Mouse (Mus musculus): ENCODE results near the gene G6pc3.

G6pc3 gene

DNA sequence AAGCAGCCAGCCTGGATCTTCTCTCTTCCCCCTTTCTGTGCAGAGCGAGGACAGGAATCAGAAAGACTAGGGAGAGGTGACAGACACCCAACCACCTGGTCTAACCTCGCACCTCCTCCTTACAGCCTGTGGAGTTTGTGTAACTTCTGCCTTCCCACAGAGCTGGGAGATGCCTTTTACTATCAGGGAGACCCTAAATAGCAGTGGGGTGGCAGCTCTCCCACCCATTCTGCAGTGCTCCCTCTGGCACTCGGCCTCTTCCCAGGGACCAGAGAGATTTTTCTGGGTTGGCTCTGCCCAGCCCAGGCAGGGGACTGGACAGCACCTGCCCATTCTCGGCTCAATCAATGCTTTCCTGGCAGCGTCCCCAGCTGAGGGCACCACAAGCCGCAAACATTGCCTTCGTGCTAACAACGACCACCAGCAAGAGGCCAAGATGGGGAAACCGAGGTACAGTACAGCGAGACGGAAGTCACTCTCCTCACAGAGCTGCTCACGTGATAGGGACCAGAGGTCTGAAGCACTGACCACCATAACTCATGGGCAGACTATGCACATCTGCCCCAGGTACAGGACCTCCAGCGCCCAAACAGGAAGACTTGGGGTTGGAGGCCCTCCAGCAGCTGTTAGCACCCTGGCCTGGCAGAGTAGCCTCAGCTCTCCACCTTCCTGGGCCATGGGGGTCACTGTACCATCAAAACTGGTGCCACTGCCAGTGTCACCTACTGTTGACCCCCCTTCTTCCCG is 30.0 kb downstream of the G6pc3 start:
- DNase-seq, result no peak

GRCm38 (mm10) chr11:102219994-102220346 is 30.6 kb downstream of the G6pc3 start:
- DNase-seq, result peak; percentile 22 to 32

- DNase-seq, result no peak
These were observed 31.0 kb downstream of the G6pc3 start for GRCm38 (mm10) chr11:102220451-102220850.

DNA sequence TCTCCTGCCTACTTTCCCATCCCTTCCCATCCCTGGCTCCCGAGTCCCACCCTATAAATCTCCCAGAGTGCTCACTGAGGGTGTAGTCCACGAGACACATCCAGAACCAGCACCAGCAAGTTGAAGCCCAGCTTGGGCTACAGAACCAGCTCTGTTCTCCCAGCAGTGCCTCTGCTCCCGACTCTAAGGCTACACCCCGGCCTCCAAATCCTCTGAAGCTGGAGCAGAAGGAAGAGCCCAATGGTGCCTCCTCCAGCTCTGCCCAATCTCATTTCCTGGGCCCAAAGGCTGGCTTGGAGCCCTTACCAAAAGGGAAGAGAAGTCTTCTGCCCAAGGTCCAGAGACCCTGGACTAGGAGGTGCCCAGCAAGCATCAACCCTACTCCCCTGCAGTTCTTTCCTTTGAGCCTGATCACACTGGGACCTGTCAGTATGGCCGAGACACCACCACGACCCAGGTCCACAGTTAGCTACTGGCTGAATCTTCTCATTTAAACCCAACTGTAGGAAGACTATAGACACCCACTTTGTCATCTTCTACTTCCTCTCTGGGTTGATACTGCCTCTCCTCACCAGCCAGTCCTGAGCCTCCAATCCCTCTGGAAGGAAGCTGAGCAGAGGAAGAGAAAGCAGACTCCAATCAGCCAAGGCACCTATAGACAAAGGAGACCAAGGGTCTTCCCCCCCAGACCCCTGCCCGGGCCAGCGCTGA is 32.0 kb downstream of the G6pc3 start:
- no peak for DNase-seq

GRCm38 (mm10) chr11:102221954-102222351 is 32.5 kb downstream of the G6pc3 start:
- DNase-seq, result no peak

DNA sequence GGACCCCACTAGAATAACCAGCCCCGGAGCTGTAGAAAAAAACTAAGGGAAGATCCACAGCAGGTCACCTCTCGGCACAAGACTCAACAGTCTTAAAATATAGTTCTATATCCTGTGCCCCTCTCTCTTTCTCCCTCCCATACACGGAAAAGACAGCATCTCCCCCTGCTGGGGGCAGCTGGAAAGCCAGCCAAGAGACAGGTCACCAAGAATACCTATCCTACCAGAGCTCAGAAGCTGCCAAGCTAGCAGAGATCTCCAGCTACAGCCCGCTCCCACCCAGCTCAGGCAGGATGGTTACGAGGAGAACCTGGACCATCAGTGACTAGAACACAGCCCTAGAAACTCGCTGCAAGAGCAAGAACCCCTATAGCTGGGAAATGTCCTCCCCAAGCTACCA is 33.7 kb downstream of the G6pc3 start:
- peak; percentile 79 to 81 for DNase-seq

GRCm38 (mm10) chr11:102224686-102225085 is 35.3 kb downstream of the G6pc3 start:
- DNase-seq, result no peak

- DNase-seq, result no peak
These were observed 35.8 kb downstream of the G6pc3 start for GRCm38 (mm10) chr11:102225221-102225620.

GRCm38 (mm10) chr11:102226067-102226978 is 36.9 kb downstream of the G6pc3 start:
- DNase-seq, result no peak

DNA sequence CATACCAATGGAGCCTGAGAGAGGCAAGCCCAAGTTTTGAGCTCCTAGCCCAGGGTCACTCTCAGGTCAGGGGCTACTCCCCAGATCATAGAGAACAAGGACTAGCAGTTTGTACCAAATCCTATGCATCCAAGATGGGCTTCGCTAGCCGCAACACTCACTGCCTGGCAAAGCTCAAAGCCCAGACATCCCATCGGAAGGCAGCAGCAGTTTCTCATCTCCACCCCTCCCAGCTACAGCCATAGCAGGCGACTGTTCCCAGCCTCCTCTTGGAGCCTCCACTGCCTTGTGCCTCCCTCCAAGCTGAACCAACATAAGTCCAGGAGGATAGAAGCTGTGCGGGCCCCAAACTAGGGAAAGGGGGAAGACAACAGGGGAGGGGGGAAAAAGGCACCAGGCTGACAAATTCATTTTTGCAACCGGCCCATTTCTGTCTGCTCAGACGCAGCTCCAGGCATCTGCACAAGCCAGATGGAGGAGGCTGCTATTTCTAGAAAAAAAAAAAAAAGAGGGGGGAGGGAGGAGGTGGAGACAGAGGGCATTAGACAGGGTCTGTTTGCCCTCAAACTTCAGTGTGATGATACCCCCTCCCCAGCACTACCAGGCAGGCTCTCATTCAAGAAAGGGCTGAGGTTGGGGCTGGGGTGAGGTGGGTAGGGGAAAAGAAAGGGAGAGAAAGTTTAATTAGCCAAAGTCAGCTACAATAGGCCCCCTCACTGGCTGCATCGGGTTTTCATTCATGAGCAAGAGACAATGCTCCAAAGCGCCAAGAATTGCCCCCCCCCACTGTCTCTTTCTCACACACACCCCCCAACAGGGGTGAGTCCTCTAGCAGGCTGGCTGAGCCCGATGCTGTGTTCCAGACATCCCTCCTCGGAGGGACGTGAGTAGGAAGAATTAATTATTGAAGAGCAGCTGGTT is 38.1 kb downstream of the G6pc3 start:
- no peak for DNase-seq

DNA sequence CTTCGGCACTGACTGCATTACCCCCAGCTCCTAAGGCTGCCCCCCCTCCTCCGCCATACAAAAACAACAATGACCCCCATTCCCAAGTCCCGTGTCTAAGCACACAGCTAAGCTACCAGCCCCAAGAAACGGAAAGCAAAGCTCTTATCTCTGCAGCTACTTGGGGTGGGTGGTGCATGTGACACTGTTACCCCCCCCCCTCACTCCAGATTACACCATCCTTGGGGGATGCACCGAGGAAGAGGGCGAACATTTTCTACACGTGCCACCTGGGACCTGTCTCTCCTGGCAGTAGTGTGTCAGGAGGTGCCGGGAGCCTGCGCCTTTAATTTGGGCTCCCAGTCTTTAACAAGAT is 38.7 kb downstream of the G6pc3 start:
- DNase-seq, result no peak

DNA sequence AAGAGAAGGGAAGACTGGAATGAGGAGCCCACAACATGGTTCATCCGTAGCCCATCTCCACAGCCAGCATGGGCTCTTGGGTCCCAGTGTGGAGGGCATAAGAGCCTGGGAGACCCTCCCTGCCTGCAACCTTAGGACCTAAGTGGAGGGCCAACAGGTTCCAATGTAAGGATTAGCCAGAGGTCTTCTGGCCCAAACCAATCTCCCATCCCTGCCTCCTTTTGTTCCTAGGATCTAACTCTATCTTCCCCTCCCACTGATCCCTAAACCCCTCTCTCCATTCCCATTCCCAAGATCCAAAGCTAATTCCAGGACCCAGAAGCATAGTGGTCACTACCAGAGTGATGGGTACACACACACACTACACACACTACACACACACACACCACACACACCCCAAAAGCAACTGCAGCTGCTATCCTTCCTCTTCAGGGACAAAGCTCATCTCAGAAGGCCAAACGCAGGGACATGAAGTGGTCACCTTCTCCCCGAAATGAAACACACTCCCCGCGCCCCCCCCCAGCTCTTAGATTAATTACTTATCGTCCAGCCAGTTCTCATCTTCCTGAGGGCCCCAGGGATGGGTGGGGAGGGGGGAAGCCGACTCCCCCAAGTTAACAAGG is 39.3 kb downstream of the G6pc3 start:
- DNase-seq, result no peak

- DNase-seq, result peak; percentile 52 to 53
These were observed 40.0 kb downstream of the G6pc3 start for GRCm38 (mm10) chr11:102229331-102229953.

DNA sequence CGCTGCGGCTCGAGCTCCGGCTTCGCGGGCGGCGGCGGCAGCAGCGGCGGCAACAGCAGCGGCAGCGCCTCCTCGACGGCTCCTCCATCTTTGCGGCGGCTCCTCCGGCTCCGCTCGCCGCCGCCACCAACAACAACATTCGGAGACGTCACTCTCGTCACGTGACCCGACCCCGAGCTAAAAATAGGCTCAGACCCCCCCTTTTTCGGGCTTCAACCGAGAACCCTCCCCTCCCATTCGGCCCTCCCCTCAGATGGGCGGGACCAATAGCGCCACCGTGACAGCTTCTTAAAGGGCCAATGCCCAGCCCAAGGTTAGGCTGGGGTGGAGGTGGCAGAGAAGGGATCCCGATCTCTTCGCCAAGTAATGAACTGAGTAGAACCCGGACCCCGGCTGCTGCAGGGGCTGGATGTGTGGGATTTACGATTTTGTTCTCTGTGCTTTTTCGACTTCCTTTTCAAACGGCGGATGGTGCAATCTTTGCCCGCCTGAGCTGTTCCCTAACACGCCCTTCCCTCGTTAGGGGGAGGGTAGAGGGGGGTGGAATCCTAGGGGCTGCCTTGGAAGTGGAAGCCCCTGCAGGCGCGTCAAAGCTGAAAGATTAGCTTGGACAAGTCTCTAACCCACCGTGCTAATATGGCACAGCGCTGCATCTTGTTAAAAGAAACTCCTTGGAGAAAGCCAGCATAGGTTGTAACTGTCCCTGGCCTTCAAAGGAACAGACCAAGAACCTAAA is 40.8 kb downstream of the G6pc3 start, which contains the start of gene Hdac5:
Gene Hdac5, minus strand, starts transcription at position 161 of the 736 bp plus-strand sequence.
- peak; percentile 99 to 100 for DNase-seq

DNA sequence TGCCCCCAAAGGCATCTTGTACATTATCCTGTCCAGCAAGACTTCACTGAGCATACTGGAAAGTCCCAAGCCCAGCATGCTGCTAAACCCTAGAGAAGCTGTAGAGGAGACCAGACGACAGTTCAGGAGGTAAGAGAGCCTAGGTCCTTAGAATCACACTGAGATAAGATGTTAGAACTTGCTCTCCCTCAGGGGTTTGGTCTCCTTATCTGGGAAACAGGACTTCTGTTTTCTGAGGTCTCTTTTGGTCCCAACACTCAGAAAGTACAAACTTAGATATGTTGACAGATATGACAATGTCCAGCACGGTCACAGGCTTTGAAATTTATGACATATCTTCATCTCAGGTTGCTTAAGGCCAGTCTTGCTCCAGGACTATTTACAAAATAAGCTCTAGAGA is 46.6 kb downstream of the G6pc3 start:
- DNase-seq, result no peak

GRCm38 (mm10) chr11:102240636-102241035 is 51.2 kb downstream of the G6pc3 start:
- no peak for DNase-seq

GRCm38 (mm10) chr11:102241246-102241645 is 51.8 kb downstream of the G6pc3 start:
- DNase-seq, result no peak

DNA sequence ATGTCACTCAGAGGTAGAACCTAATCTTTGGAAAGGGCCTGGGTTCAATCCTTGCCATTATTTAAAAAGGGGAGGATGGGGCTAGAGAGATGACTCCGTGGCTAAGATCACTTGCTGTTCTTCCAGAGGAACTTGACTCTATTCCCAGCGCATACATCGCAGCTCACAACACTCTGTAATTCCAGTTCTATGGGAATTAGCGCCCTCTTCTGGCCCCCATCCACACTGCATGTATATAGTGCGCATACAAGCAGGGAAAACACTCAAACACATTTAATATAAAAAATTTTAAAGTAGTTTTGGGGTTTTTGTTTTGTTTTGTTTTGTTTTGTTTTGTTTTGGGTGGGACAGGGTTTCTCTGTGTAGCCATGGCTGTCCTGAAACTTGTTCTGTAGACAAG is 52.5 kb downstream of the G6pc3 start:
- DNase-seq, result no peak

Data from B cell, adult 2 months (primary cell).